Mouse (Mus musculus) gastrocnemius, adult 18-20 months (tissue): ENCODE data around the gene Snrnp27. TPM values are rescaled to one million over a fixed set of nuclear protein-coding genes. Genes with fewer than 3 reads are reported as not detected.

Experiments used
- DNase-seq: peaks from one replicate; pipeline ENCODE4 v3.0.0; 2021; ENCODE audit warnings: low spot score
- total RNA-seq, 2 experiments: library from RNA; stranded (reverse); gene quantifications; 2 replicates each; pipeline ENCODE4 v1.2.3; 2021

Gene Snrnp27
- total RNA-seq, 2 experiments from 2014 or later: 77.6 to 78.6 TPM

DNA sequence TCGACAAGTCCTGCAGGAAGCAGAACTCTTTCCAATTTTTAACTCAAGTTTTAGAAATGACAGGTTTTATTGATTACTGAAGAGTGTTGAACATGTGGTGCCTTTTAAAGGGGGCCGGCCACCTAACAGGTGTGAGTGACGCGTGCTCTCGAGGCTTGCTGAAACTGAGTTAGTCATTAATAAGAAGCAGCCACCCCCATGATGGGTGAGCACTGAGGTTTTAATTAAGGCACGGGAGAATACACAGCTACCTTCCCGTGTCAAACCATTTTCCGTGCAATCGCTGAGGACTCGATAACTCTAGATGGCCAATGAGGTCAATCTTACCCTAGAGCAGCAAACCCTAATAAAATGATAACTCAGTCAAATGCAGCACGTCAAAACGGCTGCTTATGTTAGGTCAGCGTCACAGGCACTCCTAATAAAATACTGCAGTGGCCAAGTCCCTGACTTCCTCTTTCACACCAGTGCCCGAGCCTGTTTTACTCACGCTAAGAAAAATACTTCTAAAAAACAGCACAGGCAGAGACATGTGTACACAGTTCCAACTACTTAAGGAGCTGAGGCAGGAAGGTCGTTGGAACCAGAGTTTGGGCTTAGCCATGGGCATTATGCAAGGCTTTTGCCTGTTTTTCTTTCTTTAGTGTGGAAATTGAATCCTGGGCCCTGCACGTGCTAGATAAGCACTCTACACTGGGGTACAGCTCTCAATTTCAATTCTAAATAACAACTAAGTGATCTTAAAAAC is 18.6 kb downstream of the Snrnp27 start:
- DNase-seq: no peak

DNA sequence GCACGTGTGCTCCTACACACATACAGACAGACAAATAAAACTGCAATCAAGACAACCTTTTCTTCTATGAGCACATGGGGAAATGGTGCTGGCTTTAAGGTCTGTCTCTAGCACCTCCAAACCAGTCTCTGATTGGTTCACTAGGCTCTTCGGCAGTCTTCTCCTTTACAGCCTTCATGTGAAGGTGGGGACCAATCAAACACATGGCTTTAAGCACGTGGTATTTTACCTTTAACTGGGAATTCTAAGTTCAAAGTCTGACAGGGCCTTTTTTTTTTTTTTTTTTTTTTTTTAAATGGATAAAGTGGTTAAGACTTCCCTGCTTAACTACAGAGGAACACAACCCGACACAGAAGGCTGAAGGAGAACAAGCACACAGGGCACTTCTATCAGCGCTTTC is 19.2 kb downstream of the Snrnp27 start:
- DNase-seq: no peak

DNA sequence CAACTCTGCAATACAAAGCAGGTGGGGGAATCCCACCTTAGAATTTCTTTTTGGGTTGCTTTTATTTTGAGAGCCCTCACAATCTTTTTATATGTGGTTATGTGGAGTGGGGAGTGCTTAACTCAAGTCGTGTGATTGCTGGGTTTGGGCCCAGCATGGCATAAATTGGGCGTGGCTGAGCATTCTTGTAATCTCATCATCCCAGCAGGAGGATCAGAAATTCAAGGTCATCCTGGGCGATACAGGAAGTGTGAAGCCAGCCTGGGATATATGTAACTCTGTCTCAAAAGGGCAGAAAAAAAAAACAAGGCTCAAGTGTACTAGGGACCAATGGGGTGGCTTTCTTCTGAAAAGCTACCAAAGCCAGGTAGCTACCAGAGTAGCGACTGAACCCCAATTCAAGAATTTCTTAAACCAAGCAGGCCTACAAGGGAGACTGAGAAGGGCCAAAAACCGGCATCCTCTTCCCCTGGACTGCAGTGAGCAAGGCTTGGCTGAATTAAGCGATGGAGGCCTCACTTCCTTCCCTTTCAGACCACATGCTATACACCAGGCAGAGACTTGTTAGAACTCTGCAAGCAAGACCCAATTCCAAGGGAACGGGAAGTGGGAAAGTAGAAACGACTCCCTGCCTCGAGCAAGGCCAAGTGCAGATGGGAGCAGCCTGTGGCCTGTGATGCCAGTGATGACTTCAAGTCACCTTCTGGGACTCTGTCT is 24.0 kb downstream of the Snrnp27 start:
- no peak for DNase-seq

DNA sequence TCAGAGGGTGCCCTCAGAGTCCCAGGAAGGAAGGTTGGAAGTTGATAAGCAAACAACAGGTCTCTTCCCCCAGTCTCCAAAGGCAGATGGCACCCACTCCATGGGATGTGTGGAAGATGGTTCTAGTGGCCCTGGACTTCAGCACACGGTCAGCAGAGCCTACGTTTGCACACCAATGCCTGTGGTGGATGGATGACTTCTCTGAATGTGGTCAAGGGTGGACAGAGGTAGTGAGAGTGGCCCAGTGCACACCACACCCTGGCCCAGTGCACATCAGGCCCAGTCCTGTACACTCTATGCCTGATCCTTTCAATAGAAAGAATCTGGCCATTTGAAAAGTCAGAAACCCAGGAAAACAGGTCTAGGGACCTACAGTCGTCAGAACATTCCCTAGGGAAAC is 25.8 kb downstream of the Snrnp27 start:
- no peak for DNase-seq

DNA sequence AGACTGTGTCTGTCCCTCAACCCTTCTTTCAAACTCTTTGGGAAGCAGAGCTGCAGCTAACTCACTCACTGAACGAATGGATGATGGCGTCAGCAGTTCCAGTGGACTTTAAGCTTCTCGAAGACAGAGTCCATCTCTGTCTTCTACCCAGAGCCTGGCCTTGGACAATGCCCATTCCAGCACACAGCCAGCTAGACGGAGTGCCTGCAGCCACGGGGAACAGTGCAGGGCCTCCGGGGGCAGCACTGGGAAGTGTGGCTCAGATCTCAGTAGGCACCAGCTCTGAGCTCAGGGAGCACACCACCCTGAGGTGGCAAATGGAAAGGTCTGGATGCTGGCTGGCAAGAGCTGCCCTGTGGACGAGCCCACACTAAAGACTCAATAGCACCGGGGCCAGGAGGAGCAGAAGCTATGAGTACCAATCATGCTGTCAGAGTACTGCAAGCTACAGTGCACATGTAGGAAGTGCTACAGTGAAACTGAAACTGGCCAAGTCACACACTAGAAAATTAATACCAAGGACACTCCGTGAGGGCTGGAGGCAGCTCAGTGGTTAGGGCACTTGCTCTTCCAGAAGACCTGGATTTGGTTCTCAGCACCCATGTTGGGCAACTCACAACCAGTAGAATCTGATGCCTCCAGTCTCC is 29.9 kb downstream of the Snrnp27 start:
- DNase-seq: no peak

DNA sequence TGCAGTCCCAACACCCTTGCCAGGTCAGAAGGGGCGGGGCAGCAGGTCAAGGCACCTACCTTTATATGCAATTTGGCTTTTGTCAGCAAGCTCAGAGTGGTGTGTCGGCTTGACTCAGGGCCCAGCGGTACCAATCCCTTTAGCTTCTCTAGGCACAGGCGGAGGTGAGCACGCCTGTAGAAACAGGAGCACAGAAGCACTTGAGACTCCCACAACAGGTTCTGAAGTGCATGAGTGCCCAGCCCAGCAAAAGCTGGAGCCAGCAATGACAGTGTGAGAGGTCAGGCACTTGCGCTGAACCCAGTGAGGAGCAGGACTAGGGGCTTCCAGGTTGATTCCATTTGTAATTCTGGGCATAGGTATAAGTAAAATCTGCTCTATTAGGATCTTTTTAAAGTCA is 31.3 kb downstream of the Snrnp27 start:
- no peak for DNase-seq

DNA sequence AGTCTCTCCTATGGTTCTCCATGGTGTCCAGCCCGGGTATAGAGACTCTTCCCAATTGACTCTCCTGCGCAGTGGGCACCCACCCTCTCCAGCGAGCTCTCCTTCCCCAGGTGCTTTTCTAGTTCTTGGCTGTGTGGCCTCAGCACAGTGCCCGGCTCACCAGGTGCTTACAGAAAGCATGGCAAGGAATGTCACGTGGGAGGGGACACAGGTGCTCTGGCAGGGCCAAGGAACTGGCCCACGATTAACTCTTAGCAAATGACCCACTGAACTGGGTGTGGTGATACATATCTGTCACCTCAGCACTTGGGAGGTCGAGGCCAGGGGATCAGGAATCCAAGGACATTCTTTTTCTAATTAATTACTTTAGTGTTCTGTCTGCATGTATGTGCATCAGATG is 38.2 kb downstream of the Snrnp27 start:
- DNase-seq: no peak

DNA sequence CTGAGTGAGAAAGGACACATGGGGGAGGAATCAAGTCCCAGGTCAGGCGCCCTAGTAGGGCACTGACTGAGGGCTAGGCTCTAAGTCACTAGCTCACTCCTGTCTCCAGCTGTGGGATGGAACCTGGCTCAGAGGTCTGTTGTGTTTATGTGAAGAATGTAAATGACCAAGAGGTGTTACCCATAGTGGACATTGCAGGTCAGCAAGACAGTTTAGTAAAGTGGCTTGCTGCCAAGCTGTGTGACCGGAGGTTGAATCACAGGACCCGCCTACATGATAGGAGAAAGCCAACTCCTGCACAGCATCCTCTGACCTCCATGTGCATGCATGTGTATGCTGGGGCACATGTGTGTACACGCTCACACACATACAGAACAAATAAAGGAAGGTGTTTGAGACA is 38.8 kb downstream of the Snrnp27 start:
- no peak for DNase-seq

DNA sequence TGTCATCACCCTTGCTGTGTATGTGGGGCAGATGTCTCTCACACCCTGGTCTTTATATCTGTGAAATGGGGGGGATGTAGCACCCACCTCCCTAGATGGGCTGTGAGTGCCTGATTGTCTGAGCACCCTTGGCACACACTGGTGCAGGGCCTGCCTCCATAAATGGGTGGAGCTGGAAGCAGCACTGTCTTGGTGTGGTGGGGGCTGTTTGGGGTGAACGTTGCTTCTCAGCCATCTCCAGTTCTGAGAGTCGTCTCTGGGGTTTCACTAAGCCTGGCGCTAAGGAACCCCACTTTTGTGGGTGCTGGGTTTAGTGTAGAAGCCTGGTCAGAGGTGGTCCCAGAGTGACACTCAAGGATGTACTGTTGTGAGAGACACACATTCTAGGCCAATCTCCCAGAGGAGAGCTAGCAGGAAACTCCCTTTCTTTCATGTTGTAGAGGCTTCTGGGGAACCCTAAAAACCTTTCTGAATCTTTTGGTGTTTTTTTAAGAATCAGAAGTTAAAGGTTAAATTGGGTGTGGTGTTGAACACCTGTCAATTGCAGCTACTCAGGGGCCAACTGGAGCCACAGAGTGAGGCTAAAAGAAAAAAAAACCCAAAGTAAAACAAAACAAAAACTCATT is 39.4 kb downstream of the Snrnp27 start:
- no peak for DNase-seq

DNA sequence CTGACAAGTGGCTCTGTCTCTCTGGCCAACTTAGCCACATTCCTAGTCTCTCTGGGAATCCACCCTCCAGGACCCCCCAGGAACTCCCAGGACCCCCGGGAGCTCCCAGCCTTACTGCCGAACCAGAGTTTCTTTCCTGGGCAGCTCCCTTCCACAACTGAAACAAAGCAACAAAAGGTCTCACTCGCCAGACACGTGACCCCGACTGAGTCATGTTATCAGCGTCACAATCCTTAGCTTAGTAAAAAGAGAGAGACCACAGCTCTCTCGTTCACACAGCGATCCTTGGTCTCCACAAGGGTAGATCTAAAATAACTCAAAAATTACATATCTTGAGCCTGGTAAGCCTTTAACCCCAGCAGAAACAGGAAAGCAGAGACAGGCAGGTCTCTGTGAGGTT is 42.6 kb downstream of the Snrnp27 start:
- no peak for DNase-seq

DNA sequence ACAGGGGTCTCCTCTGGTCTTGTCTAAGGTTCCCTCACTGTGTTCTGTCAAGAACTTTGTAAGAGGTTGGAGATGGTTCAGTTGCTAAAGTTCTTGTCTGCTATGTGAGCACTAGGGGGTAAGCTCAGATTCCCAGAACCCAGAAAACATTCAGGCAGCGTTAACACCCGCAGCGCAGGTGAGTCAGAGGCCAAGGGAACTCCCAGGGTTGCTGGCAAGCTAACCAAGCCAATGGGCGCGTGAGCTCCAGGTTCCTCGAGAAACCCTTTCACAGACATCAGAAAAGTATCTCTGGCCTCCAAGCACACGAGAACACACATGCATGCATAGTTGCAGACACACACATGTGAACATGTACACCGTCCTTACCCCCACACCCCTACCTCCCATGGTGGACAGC is 43.5 kb downstream of the Snrnp27 start:
- no peak for DNase-seq

DNA sequence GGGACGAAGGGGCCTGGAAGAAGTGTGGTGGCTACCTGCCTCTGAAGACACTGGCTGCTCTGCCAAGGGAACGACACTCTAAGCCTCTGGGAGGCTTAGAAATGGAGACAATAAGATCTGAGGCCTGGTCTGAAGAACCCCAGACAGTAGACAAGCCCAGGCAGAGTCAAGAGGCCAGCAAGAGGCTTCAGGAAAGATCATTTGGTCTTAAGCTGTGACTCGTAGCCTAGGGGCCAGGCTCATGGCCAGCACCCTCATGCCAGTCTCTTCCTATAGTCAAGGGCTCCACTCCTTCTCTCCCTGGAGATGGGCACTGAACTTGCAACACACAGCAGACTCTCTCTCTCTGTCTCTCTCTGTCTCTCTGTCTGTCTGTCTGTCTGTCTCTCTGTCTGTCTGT is 44.2 kb downstream of the Snrnp27 start:
- DNase-seq: no peak

DNA sequence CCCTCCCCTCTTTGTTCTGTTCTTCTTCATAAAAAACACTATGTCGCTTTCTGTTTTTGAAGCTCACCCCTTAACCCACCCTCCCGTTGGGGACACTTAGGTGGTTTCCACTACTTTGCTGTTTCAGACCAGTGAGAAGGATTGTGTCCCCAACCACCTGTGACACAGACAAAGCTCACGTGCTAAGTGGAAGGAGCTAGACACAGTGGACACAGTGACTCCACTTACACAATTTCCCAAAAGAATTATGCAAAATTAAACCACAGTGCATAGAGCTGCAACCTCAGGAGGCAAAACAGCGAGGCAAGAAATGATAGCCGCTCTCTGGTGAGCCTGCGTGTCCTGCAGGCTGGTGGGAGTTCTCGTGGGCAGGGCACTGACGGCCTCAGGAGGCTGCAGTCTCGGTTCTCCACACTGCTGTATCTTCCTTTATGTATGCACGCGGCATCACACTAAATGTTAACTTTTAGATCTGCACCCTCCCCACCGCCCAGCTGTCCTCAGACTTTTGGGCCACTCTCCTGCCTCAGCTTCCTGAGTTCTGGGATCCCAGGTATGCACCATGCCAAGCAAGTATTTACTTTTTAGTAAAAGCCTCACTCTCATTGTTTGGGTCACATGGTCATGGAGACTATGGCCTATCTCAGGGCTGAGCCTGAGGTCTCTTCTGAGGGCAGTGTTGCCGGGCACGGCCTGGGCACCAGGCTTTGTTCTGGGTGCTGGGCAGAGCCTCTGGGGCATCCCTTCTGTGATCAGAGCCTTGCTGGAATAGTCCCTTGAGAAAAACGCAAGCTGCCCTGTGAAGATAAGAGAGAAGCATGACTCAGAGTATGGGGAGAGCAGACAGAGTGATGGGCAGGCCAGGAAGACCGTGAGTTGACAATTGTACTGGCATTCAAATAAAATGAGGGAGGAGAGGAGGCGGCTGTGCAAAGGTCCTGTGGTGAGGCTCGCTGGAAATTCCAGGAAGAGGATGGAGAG is 44.9 kb downstream of the Snrnp27 start:
- DNase-seq: no peak

DNA sequence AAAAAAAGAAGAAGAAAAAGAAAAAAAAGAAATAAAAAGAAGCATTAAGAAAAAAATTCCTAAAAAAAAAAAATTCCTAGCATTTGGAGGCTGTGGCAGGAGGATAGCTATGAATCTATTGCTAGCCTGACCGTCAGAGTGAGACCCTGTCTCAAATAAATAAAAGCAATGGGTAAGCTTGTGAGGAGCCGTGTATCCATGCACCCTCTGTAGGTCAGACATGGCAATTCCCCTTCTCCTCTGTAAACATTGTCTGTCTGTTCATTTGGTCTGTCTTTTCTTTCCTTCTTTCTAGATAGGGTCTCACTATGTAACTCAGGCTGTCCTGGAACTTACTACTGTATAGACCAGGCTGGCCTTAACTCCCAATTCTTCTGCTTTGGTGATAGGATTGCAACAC is 45.9 kb downstream of the Snrnp27 start:
- DNase-seq: no peak

DNA sequence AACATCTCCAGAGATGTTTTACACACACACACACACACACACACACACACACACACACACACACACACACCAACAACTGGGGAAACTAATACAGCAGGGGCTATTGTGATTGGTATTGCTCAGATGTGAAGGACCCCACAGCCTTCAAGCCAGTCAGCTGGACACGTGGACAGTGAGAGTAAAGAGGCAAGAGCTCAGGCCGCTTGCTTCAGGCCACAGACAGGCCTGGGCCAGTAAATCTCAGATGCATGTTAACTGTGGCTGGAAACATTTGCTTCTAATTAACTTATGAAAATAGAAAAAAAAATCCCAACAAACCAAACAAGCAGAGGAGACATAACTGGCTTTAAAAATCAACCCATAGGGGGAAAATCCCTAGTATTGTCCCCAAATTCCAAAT is 46.5 kb downstream of the Snrnp27 start:
- no peak for DNase-seq

DNA sequence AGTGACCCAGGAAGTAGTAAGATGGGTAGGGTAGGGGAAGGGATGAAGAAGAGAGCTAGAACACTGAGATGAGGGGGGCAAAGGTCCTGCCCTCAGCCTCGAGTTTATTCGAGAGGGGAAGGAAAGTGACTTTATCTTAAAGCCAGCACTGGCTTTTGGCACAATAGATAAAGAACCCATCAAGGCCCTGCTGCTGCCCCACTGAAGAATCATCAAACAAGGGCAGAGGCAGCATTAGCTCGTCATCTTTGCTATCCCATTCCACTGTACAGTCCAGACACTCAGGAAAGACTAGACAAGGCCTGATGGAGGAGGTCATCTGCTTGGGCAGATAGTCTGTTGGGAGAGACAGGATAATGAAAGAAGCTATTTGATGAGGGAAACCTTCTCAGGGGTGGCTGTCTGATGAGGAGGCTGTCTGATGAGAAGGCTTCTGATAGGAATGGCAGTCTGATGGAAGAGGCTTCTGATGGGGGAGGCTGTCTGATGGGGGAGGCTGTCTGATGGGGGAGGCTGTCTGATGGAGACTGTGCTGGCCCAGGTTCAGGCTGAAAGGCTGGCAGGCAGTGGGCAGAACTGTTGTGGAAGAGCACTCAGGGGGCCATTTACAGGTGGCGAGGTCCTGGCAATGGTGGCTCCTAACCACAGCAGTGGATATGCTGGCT is 47.0 kb downstream of the Snrnp27 start:
- DNase-seq: no peak

DNA sequence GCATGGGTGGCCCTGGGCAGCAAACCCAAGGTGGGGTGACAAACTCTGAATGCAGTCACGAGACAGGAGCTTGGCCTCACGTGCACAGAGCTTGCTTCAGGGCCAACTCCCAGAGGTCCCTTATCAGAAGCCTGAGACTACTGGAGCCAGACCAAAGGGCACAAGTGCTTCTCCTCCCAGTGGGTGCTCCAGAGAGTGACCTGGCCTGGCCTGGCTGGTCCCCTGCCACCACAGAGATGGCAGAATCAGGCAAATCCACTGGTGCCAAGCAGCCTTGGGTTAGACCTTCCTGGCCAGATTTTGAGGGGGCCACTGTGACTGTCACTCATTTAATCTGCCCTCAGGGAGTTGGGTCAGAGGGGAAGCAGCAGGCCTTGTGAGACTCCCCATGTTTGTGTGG is 47.8 kb downstream of the Snrnp27 start:
- no peak for DNase-seq

DNA sequence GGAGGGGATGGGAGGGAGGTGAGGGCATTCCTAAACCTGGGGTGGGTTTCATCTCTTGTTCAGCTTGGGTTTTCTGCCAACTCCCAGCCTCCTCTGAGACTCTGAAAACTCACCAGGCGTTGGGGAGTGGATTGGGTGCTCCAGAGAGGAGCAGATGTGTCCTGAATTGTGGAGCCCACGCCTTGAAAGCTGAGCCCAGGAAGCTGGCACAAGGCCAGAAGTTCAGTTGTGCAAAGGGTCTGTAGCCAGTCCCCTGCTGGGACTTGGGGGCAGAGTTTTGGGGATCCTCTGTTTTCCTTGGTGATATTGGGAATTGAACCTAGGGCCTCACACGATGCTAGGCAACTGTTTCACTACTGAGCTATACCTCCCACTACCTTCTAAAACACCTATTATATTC is 54.2 kb downstream of the Snrnp27 start:
- no peak for DNase-seq

DNA sequence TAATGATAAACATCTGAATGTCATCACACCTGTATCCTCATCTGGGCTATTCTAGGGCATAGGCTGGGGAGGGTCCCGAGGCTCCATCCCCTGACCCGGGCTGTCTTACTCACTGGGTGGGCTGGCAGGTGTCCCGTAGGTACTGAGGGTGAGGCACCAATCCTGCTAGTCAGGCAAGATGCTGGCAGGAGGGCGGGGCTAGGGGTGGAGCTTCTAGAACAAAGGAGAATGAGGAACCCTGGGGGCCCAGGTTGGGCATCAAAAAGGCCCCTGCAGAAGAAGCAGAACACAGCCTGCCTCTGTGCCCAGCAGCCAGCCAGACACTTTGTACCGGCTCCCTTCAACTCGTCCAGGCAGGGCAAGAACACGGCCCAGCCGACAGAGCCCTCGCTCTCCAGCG is 56.4 kb downstream of the Snrnp27 start, which contains the start of gene Asprv1:
Gene Asprv1, plus strand, starts transcription at position 219 of the 400 bp plus-strand sequence.
- DNase-seq: no peak
